Mouse (Mus musculus): Measurements from ENCODE around the gene Ncoa6.

DNA sequence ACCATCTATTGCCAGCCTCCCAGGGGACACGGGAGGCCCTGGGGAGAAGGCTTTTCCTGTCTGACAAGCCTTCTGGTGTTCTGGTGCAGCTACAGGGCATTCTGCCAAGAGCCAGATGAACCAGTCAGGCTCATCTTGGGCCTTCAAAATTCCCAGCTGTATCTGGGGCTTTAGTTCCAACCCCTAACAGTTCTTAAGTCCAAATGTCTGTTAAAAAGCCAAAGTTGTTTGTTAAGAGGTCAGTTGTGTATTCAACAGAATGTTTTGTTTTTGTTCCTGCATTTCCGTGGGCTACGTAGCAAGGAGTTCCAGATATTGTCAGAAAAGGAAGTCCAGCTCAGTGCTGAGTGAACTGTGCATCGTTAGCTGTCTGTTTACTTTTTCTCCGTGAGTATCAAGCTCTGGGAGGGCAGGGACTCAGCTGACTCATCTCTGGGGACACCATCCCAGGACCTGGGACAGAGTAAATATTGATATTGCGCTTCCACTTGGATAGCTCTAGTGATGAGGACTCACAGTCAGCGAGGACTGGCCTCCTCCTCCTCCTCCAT is 104.3 kb downstream of the Ncoa6 start:
- TF ChIP-seq CTCF (IDR thresholded peaks at IDR 0.05; ENCODE audit: low read depth, low read length): no peak
- TF ChIP-seq POLR2A (IDR thresholded peaks at IDR 0.05; ENCODE audit: insufficient read depth, low read length): no peak

Measured in ES-Bruce4 (cell line).